Mouse (Mus musculus): ENCODE measurements around the gene Gpr55. TPM values are rescaled to one million over a fixed set of nuclear protein-coding genes. Genes with fewer than 3 reads are reported as not detected.
A peak's percentile ranks its signal among the peaks of the same experiment; 100 is the strongest.

The Gpr55 gene
- polyA plus RNA-seq, 1 experiment = 2.0 TPM

GRCm38 (mm10) chr1:85895391-85895837 lies 65.4 kb downstream of the Gpr55 start:
- WGBS = 2% methylated on average over 15 of the region's 15 CpGs
- DNase-seq (ENCODE audit: low read depth, low spot score) = no peak

- WGBS = 1% methylated on average over 30 of the region's 30 CpGs
- no peak for DNase-seq (ENCODE audit: low read depth, low spot score)
Observed at GRCm38 (mm10) chr1:85894748-85895360, 66.0 kb downstream of the Gpr55 start.

DNA sequence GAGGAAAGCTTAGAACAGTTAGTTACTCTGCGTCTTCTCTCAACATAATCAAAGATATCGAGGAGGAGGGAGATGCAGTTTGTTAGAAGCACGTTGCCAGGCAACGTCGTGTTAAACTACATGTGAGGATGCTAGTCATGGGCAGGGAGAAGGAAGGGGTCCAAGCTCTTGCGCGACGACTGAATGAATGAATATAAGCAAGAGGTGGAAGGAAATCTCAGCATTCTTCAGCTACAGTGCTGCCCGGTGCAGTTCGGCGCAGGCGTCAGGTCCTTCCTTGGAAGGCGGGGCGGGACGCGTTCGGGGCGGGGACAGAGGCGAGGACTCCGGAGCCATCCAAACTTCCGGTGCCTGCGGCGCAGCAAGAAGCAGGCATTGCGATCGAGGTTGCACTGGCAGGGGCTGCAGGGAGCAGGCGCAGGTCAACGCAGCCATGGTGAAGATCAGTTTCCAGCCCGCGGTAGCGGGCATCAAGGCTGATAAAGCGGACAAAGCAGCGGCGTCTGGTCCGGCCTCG lies 66.5 kb downstream of the Gpr55 start, which contains the start of gene Itm2c:
TSS of gene Itm2c (plus strand) at position 51 of the 517 bp plus-strand sequence.
- peak; percentile 57 for DNase-seq (ENCODE audit: low read depth, low spot score)
- WGBS = under 1% methylated on average over 35 of the region's 35 CpGs

Other genes with a start within 250 kb of the Gpr55 start
- 2.6 and 2.8 TPM in 2 replicates for gene A630001G21Rik, start 182.4 kb downstream of the Gpr55 start, polyA plus RNA-seq (2012; rRNA removed)
- gene Cab39, start 167.6 kb downstream of the Gpr55 start, polyA plus RNA-seq (2012; rRNA removed) = 43.8 and 66.4 TPM in 2 replicates
- gene Itm2c, start 66.7 kb downstream of the Gpr55 start, polyA plus RNA-seq (2012; rRNA removed) = 107 and 112 TPM in 2 replicates
- 0.14 and 0.21 TPM in 2 replicates for gene 4933407L21Rik, start 32.5 kb downstream of the Gpr55 start, polyA plus RNA-seq (2012; rRNA removed)
- gene Spata3, start 55.8 kb upstream of the Gpr55 start, polyA plus RNA-seq (2012; rRNA removed) = not detected in 2 replicates
- 4.2 and 7.3 TPM in 2 replicates for gene 2810459M11Rik, start 84.9 kb upstream of the Gpr55 start, polyA plus RNA-seq (2012; rRNA removed)
- gene Psmd1, start 103.4 kb upstream of the Gpr55 start, polyA plus RNA-seq (2012; rRNA removed) = 55.9 and 64.8 TPM in 2 replicates
- 2.0 and 3.8 TPM in 2 replicates for gene Htr2b, start 151.0 kb upstream of the Gpr55 start, polyA plus RNA-seq (2012; rRNA removed)
- not detected in 2 replicates for gene Gm21972, start 172.6 kb upstream of the Gpr55 start, polyA plus RNA-seq (2012; rRNA removed)
- 1.8 and 1.9 TPM in 2 replicates for gene Armc9, start 193.8 kb upstream of the Gpr55 start, polyA plus RNA-seq (2012; rRNA removed)

All from large intestine, adult 2 months (tissue).